Mouse (Mus musculus) thymus, adult 2 months (tissue): ENCODE measurements around the gene Sf3a3. TPM values are rescaled to one million over a fixed set of nuclear protein-coding genes. Genes with fewer than 3 reads are reported as not detected.
"Not testable (repeated sequence)": the region's sequence is repeated elsewhere in the genome, so short reads cannot be mapped to it uniquely, and the experiment has no call there.

Source experiments
- DNase-seq: peaks from one replicate; pipeline ENCODE4 v3.0.0; 2021
- H3K27ac ChIP-seq: fragments of 200-500 bp; 2 replicates; pipeline ENCODE4 v1.5.1; 2012; ENCODE audit warnings: low read length, control low read depth; ENCODE audit not compliant: control insufficient read depth, insufficient read depth
- H3K27me3 ChIP-seq: fragments of 200-500 bp; 2 replicates; pipeline ENCODE4 v1.6.1; 2012; ENCODE audit warnings: mild to moderate bottlenecking, low read length, moderate library complexity, mixed read lengths; ENCODE audit not compliant: control insufficient read depth, insufficient read depth
- H3K36me3 ChIP-seq: fragments of 200-500 bp; 2 replicates; pipeline ENCODE4 v1.6.1; 2012; ENCODE audit warnings: mild to moderate bottlenecking, low read length, moderate library complexity; ENCODE audit not compliant: control insufficient read depth, insufficient read depth
- H3K4me1 ChIP-seq: fragments of 200-500 bp; replicated peaks from 2 replicates; pipeline ENCODE4 v1.6.1; 2012; ENCODE audit warnings: low read length; ENCODE audit not compliant: control insufficient read depth, insufficient read depth
- H3K4me3 ChIP-seq: fragments of 200-500 bp; 2 replicates; pipeline ENCODE4 v1.5.1; 2012; ENCODE audit warnings: mild to moderate bottlenecking, low read length, control low read depth, moderate library complexity; ENCODE audit not compliant: control insufficient read depth, insufficient read depth
- CTCF ChIP-seq: fragments of 200-500 bp; IDR thresholded peaks from 2 replicates; pipeline ENCODE4 v1.5.1; 2012; ENCODE audit warnings: mild to moderate bottlenecking, control low read depth, low read length, moderate library complexity, borderline replicate concordance; ENCODE audit not compliant: control insufficient read depth, poor library complexity, insufficient read depth; ENCODE audit errors: extremely low read depth
- POLR2A ChIP-seq: fragments of 200-500 bp; IDR thresholded peaks from 2 replicates; pipeline ENCODE4 v1.6.1; 2012; ENCODE audit warnings: mild to moderate bottlenecking, low read length, control low read depth, moderate library complexity; ENCODE audit not compliant: control insufficient read depth, poor library complexity, insufficient read depth; ENCODE audit errors: extremely low read depth
- WGBS: fragments of 180-500 bp; shearing (Covaris S2); methylation state at CpG from one replicate; pipeline ENCODE4 v1.1.7; 2018; 5-methylcytosine and 5-hydroxymethylcytosine counted together
- polyA plus RNA-seq: library from polyadenylated mRNA; depleted of rRNA; stranded (reverse); fragments of >200 nt; gene quantifications from 2 replicates; pipeline ENCODE4 v1.2.3, GENCODE M21; 2012

Sf3a3 gene
- polyA plus RNA-seq, 1 experiment, result 25.3 TPM

DNA sequence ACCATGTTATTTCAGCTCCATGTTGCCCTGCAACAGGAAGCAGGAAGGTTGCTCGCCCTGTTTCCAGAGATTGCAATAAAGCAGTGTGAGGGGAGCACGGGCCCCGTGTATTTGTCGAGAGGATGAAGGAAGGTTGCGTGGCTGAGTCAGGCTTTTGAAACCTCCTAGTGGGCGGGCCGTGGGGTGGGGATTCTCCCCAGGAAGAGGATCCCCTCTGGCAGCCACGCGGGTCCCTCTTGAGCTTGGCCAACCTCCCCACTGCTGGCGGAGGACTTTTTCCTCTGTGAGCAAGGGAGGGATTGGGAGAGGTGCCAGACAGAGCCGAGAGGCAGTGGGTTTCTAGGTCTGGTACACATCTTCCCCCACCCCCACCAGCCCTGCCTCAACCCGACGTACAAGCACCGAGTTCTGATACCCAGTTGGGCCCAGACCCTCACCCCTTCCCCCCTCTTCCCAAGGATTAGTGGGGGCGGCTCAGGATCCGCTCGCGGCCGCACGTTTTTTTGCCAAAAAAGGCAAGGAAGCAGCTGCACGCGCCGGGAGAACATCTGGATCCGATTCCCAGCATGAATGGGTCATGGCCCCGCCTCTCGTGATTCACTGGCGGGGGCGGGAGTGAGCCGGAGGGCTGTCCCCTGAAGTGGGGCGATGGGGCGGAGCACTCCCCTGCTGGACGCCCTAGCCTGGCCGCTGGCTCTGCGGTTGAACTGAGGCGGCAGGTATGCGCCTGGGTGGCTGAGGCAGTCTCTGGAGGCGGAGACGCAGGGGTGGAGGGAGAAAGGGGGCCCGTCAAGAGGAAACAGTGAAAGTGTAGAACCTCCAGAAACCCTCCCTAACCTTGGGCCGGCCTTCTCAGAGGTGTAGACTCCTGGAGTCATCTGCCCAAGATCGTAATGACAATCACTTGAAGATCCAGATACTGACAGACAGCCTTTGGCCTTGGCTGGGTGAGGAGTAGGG lies 5.8 kb upstream of the Sf3a3 start:
- WGBS, result under 1% methylated on average over 41 of the region's 41 CpGs
- DNase-seq, result peak; percentile 74
- peak overlapping the region; percentile 91 for H3K27ac ChIP-seq
- peaks cover 59% of the 10 kb centered on the region for H3K4me1 ChIP-seq
- TF ChIP-seq POLR2A, result no peak
- no peak for TF ChIP-seq CTCF
- H3K36me3 ChIP-seq, result no peaks in the 10 kb centered on the region
- peak overlapping the region; percentile 47 for H3K4me3 ChIP-seq
- no peaks in the 10 kb centered on the region for H3K27me3 ChIP-seq

DNA sequence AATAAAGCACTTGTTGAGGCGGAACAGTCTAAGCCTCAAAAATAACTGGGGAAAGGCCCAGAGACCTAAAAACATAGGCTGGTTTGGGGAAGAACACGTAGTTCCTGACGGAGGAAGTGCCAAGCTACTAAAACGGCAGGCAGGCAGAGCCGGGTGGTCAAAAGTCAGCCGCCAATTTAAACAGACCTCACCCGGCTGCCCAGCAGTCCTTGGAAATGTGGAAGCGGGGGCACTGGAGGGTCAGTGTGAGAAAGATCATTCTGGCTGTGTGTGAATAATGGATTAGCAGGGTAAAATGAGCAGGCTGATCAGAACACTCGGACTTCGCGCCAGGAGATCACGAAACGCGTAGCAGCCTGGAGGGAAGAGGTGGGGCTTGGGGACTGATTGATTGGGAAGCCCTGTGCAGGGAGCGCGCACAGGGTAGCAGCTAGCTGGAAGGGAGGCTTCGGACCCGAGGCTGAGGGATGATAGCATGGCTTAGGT lies 4.6 kb upstream of the Sf3a3 start:
- DNase-seq, result peak; percentile 18
- Histone ChIP-seq H3K27me3 (no peaks in the 10 kb centered on the region), H3K4me3 (peak overlapping the region; percentile 8; the same call in 1 of the 2 replicates)

DNA sequence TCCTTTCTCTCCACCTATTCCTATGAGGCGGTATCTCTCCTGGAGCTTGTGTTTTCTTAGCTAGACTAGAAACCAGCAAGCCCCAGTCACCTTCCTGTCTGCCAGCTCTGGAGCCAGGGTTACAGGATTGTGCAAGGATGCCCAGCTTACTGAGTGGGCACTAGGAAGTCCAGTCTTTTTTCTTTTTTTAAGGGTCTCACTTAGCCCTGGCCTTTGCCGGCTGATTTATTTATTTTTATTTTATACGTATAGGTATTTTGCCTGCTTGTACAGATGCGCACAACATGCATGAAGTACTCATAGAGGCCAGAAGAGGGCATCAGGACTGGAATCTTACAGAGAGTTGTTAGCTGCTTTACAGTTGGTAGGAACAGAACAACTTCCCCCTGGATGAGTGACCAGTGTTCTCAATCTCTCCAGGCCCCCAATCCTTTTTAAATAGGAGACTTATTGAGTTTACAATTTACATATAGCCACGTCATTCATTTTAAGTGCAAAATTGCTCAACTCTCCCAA lies 3.7 kb upstream of the Sf3a3 start:
- H3K4me1 ChIP-seq, result peaks cover 42% of the 10 kb centered on the region
- TF ChIP-seq POLR2A (no peak), CTCF (no peak)
- H3K27me3 ChIP-seq, result no peaks in the 10 kb centered on the region
- peak; percentile 63 for DNase-seq
- 8% methylated on average over 5 of the region's 5 CpGs for WGBS
- no peaks in the 10 kb centered on the region for H3K36me3 ChIP-seq
- no peak overlapping the region for H3K27ac ChIP-seq
- no peak overlapping the region for H3K4me3 ChIP-seq

More for the DNA sequence above, 4.6 kb upstream of the Sf3a3 start:
- TF ChIP-seq POLR2A (no peak), CTCF (0 out of 2 replicates have a peak, but pooled peaks have one; percentile 9)
- peak overlapping the region; percentile 10; the same call in 1 of the 2 replicates for H3K27ac ChIP-seq
- 9% methylated on average over 18 of the region's 18 CpGs for WGBS
- H3K4me1 ChIP-seq, result peaks cover 47% of the 10 kb centered on the region
- H3K36me3 ChIP-seq, result no peaks in the 10 kb centered on the region

DNA sequence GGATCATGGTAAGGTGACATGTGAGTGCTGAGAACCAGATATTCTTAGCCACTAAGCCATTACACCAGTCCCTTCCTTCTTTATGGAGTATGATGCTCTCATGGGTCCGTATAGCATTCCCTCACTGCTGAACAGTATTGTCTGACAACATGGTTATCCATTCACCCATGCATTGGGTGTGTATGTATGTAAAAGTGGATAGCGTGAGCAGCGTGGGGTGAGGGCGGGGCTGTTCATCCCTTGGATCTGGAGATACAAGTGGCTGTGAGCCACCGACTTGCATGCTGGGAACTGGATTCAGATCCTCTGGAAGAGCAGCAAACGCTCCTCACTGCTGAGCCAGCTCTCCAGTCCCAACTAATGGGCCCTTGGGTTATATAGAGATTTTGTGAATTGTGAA lies 2.0 kb upstream of the Sf3a3 start:
- TF ChIP-seq CTCF (no peak), POLR2A (no peak)
- no peaks in the 10 kb centered on the region for H3K27me3 ChIP-seq
- no peak overlapping the region for H3K4me3 ChIP-seq
- no peak overlapping the region for H3K27ac ChIP-seq
- peaks cover 3% of the 10 kb centered on the region; the same call in 1 of the 2 replicates for H3K36me3 ChIP-seq
- 96% methylated on average over 6 of the region's 6 CpGs for WGBS
- peaks cover 33% of the 10 kb centered on the region for H3K4me1 ChIP-seq
- DNase-seq, result no peak

DNA sequence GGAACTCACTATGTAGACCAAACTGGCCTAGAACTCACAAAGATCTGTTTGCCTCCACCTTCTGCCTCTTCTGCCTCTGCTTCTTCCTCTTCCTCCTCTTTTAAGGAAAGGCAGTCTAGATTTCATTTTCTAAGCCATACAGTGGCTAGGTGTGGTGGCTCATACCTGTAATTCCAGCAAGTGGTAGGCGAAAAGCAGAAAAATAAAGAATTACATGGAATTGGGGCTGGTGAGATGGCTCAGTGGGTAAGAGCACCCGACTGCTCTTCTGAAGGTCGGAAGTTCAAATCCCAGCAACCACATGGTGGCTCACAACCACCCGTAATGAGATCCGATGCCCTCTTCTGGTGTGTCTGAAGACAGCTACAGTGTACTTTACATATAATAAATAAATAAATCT lies 726 bp upstream of the Sf3a3 start:
- not testable (repeated sequence) for DNase-seq

DNA sequence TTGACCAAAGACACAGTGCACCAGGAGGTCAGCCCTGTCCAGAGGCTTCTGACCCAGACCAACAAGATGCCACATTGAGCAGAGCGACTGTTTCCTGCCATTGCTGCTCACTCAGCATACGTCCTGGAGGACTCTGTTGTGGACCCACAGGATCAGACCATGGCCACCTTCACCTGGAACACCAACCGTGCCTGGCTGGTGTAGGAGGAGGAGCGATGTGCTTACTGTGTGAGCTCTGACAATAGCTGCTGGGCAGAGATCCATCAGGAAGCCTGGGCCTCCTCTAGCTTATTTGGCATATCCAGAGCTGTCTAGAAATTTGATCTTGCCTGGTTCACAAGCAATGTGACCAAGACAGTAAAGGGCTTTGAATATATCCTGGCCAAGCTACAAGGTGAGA lies 4.5 kb downstream of the Sf3a3 start:
- no peak for TF ChIP-seq CTCF
- no peak for TF ChIP-seq POLR2A
- peaks cover 4% of the 10 kb centered on the region; the same call in 1 of the 2 replicates for H3K4me1 ChIP-seq
- H3K4me3 ChIP-seq, result no peak overlapping the region
- no peak for DNase-seq
- peaks cover 53% of the 10 kb centered on the region for H3K36me3 ChIP-seq
- no peaks in the 10 kb centered on the region for H3K27me3 ChIP-seq
- no peak overlapping the region for H3K27ac ChIP-seq
- whole genome bisulfite sequencing, result 94% methylated on average over 4 of the region's 4 CpGs

More for the DNA sequence above, 726 bp upstream of the Sf3a3 start:
- H3K4me1 ChIP-seq, result peaks cover 23% of the 10 kb centered on the region
- H3K27me3 ChIP-seq, H3K4me3 ChIP-seq, H3K27ac ChIP-seq: not testable (repeated sequence)
- 80% methylated on average over 5 of the region's 5 CpGs for WGBS
- H3K36me3 ChIP-seq, result peaks cover 15% of the 10 kb centered on the region

DNA sequence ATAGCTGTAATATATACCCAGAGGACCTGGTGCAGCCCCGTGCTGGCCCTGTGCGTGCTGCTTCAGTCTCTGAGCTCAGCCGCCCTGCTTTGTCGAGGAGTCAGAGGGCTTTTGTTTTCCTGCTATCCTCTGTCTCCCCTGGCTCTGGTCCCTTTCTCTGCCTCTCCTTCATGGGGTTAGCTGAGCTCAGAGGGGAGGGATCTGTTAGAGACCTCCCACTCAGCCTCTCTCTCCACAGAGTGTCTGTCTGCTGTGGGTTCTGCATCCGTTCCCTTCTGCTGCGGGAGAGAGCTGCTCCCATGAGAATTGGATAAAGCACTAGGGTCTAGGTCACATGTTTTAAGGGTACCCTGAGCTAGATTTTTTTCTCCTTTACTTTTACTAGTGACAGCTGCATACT lies 11.5 kb downstream of the Sf3a3 start:
- Histone ChIP-seq H3K36me3 (peaks cover 94% of the 10 kb centered on the region), H3K27me3 (no peaks in the 10 kb centered on the region), H3K4me1 (no peaks in the 10 kb centered on the region), H3K4me3 (no peak overlapping the region), H3K27ac (no peak overlapping the region)
- DNase-seq, result no peak
- TF ChIP-seq CTCF (no peak), POLR2A (no peak)
- 95% methylated on average over 6 of the region's 6 CpGs for WGBS
